Mouse (Mus musculus) lung, adult 2 months (tissue): Measurements from ENCODE around the gene Rasl11a. TPM values are rescaled to one million over a fixed set of nuclear protein-coding genes. Genes with fewer than 3 reads are reported as not detected.

Experiments used
- DNase-seq: peaks from one replicate; pipeline ENCODE4 v3.0.0; 2022
- H3K4me1 ChIP-seq: fragments of 200-500 bp; 2 replicates; pipeline ENCODE4 v1.6.1; 2011; ENCODE audit warnings: low read length; ENCODE audit not compliant: control insufficient read depth, insufficient read depth
- H3K4me3 ChIP-seq: fragments of 200-500 bp; replicated peaks from 2 replicates; pipeline ENCODE3; 2011; ENCODE audit warnings: low read depth, mild to moderate bottlenecking, control low read depth, low read length; ENCODE audit errors: extremely low read depth
- CTCF ChIP-seq: fragments of 200-500 bp; IDR thresholded peaks from 2 replicates; pipeline ENCODE4 v1.5.1; 2011; ENCODE audit warnings: mild to moderate bottlenecking, low read length, control low read depth; ENCODE audit not compliant: insufficient read depth
- POLR2A ChIP-seq: fragments of 200-500 bp; IDR thresholded peaks from 2 replicates; pipeline ENCODE4 v1.6.1; 2011; ENCODE audit warnings: low read depth, mild to moderate bottlenecking, control low read depth, low read length, borderline replicate concordance; ENCODE audit errors: extremely low read depth
- WGBS: fragments of 180-500 bp; shearing (Covaris S2); methylation state at CpG from one replicate; pipeline ENCODE4 v1.1.7; 2018; 5-methylcytosine and 5-hydroxymethylcytosine counted together
- polyA plus RNA-seq: library from polyadenylated mRNA; depleted of rRNA; stranded (reverse); fragments of >200 nt; gene quantifications from 2 replicates; pipeline ENCODE4 v1.2.3, GENCODE M21; 2012

Gene Rasl11a
- polyA plus RNA-seq, 1 experiment: 26.7 TPM

DNA sequence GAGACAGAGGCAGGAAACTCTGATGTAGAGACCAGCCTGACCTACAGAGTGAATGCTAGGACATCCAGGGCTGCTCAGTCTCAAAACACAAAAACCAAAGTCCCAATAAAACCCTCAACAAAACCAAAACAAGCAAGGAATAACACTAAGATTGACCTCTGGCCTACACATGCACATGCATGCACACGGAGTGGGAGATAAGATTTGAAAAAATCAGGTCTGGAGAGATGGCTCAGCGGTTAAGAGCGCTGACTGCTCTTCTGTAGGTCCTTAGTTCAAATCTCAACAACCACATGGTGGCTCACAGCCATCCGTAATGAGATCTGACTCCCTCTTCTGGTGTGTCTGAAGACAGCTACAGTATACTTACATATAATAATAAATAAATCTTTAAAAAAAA, 4.4 kb upstream of the Rasl11a start:
- no peak for DNase-seq
- WGBS: 81% methylated on average over 4 of the region's 4 CpGs
- Histone ChIP-seq H3K4me1 (peaks cover 3% of the 10 kb centered on the region; the same call in 1 of the 2 replicates), H3K4me3 (no peak overlapping the region)
- TF ChIP-seq CTCF (no peak), POLR2A (no peak)

DNA sequence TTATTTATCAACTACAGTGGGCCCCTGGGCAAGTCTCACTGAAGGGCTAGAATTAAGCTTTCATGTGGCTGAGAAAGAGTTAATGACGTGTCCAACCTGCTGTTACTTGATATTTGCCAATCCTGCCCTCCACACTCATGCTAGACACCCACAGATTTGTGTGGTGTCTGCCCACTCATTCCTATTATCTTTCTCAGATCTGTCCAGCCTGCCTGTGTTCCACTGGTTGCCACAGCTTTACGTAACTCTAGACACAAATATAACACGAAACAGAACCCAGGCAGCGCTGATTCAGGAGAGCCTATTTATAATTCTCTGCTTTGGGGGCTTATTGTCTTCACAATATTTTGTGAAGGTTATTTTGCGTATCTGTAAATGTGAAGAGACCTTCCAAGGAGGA, 3.6 kb upstream of the Rasl11a start:
- no peak overlapping the region for H3K4me3 ChIP-seq
- 76% methylated on average over 5 of the region's 5 CpGs for WGBS
- H3K4me1 ChIP-seq: peaks cover 3% of the 10 kb centered on the region; the same call in 1 of the 2 replicates
- no peak for DNase-seq
- TF ChIP-seq POLR2A (no peak), CTCF (no peak)

DNA sequence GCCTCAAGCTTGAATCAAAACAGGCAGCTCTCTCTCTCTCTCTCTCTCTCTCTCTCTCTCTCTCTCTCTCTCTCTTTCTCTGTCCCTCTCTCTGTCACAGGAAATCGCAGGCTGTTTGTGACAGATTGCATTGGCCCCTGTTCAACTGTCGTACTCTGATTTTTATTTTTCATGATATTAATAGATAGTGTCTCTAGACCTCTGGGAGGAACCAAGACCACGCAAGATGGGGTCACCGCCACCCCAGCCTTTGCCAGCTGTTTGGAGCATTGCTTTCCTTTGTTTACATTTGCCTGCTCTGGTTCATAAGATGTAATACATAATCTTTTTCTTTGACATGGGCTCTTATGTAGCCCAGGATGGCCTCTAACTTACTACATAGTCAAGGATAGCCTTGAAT, 2.9 kb upstream of the Rasl11a start:
- 65% methylated on average over 4 of the region's 4 CpGs for whole genome bisulfite sequencing
- no peak for DNase-seq
- Histone ChIP-seq H3K4me1 (peaks cover 3% of the 10 kb centered on the region; the same call in 1 of the 2 replicates), H3K4me3 (no peak overlapping the region)
- TF ChIP-seq POLR2A: no peak
- TF ChIP-seq CTCF: no peak

DNA sequence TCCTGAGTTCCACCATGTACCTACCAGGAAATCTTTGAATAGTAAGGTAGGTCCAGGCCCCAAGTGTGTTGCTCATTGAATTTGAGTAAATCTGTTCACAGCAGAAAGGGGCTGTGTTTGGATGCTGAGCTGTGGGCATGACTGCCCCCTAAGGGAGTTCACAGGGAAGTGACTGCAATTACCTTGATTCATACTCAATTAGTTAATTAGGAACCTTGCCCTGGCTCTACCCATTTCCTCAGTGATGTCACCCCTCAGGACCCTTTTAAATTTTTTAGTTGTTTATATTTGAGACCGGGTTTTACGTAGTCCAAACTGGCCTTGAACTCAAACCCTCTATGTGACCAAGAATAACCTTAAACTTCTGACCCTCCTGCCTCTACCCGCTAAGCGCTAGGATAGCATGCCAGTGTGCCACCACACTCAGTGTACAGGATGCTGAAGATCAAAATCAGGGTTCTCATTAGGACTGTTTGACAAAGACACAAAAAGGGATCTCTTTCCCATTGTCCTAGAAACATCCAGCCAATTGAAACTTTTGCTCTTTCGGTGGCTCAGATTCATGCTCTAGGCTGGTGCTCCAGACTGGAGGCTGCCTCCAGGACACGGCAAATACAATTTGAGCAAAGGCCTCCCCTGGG, 450 bp upstream of the Rasl11a start:
- Histone ChIP-seq H3K4me3 (peak overlapping the region; percentile 69), H3K4me1 (peaks cover 5% of the 10 kb centered on the region; the same call in 1 of the 2 replicates)
- no peak for DNase-seq
- 9% methylated on average over 6 of the region's 6 CpGs for WGBS
- peak; percentile 41 for TF ChIP-seq CTCF
- TF ChIP-seq POLR2A: no peak

DNA sequence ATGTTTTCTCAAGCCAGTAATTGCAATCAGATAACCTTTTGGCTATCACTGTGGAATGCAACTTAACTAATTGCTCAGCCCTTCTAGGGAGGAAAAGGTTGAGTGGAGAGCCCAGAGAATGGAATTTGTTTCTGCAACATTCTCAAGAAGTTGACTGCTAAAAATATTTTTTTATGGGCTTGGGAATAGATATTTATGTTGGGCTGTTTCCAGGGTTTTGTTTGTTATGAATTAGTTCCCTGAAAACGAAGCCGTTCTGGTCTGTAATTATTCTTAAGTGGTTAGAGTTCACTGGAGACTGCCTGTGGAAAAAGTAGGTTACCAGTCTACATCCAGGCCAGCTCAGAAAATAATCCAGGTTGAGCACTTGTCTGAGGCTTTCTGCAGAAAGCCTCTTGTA, 1.6 kb downstream of the Rasl11a start:
- no peak for TF ChIP-seq CTCF
- no peak for TF ChIP-seq POLR2A
- no peak for DNase-seq
- Histone ChIP-seq H3K4me3 (peak overlapping the region; percentile 21), H3K4me1 (peaks cover 5% of the 10 kb centered on the region; the same call in 1 of the 2 replicates)
- WGBS: 25% methylated on average over 2 of the region's 2 CpGs

DNA sequence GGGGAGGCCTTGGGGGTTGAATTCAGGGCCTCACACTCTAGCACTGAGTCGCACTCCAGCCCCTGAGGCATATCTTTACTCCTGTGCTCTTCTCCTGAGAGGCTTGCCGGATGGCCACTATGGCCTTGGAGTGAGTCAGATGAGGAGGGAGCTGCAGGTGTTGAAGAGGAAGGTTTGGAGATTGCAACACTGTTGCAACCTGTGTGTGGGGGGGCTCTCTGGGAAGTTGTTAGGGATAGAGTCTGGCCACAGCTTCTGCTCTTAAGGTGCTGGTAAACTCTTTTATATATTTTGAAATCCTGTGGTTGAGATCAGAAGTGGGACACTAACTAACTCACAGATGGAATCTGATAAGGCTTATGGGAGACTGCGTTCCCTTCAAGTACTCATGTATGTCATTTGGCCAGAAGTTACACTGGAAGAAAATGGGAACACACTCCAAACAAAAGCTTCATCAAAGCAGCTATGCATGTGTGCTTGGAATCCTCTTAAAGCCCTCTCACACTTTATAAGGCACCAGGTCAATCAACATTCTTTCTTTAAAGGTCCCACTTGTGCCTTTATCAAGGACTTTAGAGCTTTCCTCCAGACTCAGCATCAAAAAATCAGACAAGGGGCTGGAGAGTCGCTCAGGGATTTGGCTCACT, 4.2 kb downstream of the Rasl11a start:
- WGBS: 63% methylated on average over 4 of the region's 4 CpGs
- no peak for TF ChIP-seq CTCF
- TF ChIP-seq POLR2A: no peak
- peaks cover 5% of the 10 kb centered on the region; the same call in 1 of the 2 replicates for H3K4me1 ChIP-seq
- DNase-seq: no peak
- H3K4me3 ChIP-seq: no peak overlapping the region

DNA sequence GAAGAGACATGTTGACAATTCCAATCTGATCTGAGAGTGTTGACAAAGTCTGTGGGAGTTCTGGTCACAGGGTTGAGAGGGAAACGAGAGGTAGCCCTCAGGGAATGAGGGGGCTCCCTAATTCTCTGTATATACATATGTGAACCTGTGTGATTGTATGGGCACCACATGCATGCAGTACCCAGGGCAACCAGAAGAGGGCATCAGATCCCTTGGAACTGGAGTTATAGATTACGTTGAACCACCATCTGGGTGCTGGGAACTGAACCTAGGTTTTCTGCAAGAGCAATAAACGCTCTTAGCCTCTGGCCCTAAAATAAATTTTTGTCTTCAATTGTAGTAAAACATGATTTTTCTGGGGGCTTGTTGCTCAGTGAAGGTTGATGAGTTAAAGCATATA, 11.2 kb downstream of the Rasl11a start:
- WGBS: 95% methylated on average over 3 of the region's 3 CpGs
- Histone ChIP-seq H3K4me3 (no peak overlapping the region), H3K4me1 (peaks cover 3% of the 10 kb centered on the region; the same call in 1 of the 2 replicates)
- DNase-seq: no peak
- TF ChIP-seq POLR2A (no peak), CTCF (no peak)

DNA sequence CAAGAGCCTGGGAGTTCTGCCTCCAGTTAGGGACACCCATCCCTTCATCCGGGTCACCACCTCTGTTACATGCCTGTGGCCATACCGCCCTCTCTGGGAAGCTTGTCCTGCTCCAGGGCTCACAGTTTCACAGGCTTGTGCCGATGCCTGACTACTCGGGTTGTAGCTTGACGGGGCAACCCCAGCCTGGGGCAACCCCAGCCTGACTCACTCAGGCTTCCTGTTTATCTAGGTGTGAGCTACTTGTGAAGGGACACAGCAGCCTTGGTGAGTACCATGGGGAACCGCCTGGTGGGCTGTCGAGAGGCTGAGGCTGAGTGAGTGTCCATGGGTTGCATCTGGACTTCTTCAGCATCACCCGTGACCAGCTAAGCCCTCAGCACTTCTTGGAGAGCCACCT, 12.7 kb downstream of the Rasl11a start:
- no peak for DNase-seq
- Histone ChIP-seq H3K4me3 (no peak overlapping the region), H3K4me1 (peaks cover 5% of the 10 kb centered on the region; the same call in 1 of the 2 replicates)
- no peak for TF ChIP-seq CTCF
- TF ChIP-seq POLR2A: no peak
- 67% methylated on average over 8 of the region's 8 CpGs for WGBS

DNA sequence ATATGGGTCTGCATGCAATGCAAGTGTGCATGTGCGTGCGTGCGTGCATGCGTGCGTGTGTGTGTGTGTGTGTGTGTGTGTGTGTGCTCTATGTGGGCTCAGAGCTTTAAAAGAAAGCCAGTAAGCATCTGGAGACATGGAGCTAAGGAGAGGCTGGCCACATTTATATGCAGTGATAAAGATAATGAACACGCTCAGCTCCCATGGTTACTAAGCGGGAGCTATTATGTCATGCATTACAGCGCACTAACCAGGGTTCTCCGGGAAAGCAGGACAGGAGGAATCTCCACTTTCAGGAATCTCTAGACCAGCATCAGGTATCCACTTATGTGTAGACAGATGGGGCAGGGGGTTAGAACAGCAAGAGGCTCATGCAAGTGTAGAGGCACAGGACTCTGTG, 13.9 kb downstream of the Rasl11a start:
- no peak for TF ChIP-seq CTCF
- no peak for TF ChIP-seq POLR2A
- peaks cover 5% of the 10 kb centered on the region; the same call in 1 of the 2 replicates for H3K4me1 ChIP-seq
- 90% methylated on average over 9 of the region's 9 CpGs for WGBS
- H3K4me3 ChIP-seq: no peak overlapping the region
- no peak for DNase-seq

DNA sequence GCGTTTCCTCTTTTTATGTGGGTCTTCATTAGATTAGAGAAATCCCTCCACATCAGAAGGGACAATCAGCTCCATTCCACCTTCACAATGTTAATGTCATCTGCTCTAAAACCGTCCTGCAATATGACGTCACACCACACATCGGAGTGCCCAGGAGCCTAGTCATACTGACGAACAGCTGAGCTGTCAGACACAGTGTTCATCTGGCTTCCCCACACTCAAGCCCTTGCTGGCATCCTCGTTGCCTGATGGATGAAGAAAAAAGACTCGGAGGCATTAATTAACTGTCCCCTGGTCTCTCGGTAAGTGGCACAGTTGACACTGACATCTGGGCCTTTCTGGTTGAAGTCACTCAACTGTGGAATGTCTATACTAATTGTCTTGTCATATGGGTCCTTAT, 14.4 kb downstream of the Rasl11a start:
- DNase-seq: no peak
- Histone ChIP-seq H3K4me1 (peaks cover 5% of the 10 kb centered on the region; the same call in 1 of the 2 replicates), H3K4me3 (no peak overlapping the region)
- TF ChIP-seq CTCF (no peak), POLR2A (no peak)
- 84% methylated on average over 8 of the region's 8 CpGs for WGBS
